Mouse (Mus musculus) heart, adult 18-20 months (tissue): ENCODE results near the gene Adck2. TPM values are rescaled to one million over a fixed set of nuclear protein-coding genes. Genes with fewer than 3 reads are reported as not detected.
A peak's percentile ranks its signal among the peaks of the same experiment; 100 is the strongest.

Experiments
- DNase-seq, 2 experiments: peaks; one replicate each; pipeline ENCODE4 v3.0.0; 2021 to 2022; ENCODE audit warnings: mixed read lengths in 1 of 2
- total RNA-seq, 2 experiments: library from RNA; stranded (reverse); gene quantifications; 2 replicates each; pipeline ENCODE4 v1.2.3; 2021

Gene Adck2
- total RNA-seq, 2 experiments from 2014 or later, result 13.1 to 13.6 TPM

- DNase-seq, result peak; percentile 82 to 83
Observed at GRCm38 (mm10) chr6:39557723-39558261, 15.9 kb upstream of the Adck2 start, which contains the start of gene Dennd2a. Gene Dennd2a, minus strand, starts transcription at chr6:39557867.

- DNase-seq, result no peak
Observed at GRCm38 (mm10) chr6:39559276-39559939, 14.3 kb upstream of the Adck2 start.

- DNase-seq, result peak; percentile 87 to 91
Observed at GRCm38 (mm10) chr6:39562166-39563015, 11.3 kb upstream of the Adck2 start.

- DNase-seq, result peak; percentile 29 to 62
Observed at GRCm38 (mm10) chr6:39567528-39567927, 6.1 kb upstream of the Adck2 start.

GRCm38 (mm10) chr6:39570426-39570825 lies 3.2 kb upstream of the Adck2 start:
- DNase-seq, result no peak

- DNase-seq, result peak; percentile 39 to 54
Observed at GRCm38 (mm10) chr6:39574555-39574869, 839 bp downstream of the Adck2 start.

- no peak for DNase-seq
Observed at GRCm38 (mm10) chr6:39574951-39575350, 1.3 kb downstream of the Adck2 start.

GRCm38 (mm10) chr6:39579552-39579951 lies 5.9 kb downstream of the Adck2 start:
- no peak for DNase-seq

- no peak for DNase-seq
Observed at GRCm38 (mm10) chr6:39580558-39580957, 6.9 kb downstream of the Adck2 start.

GRCm38 (mm10) chr6:39581087-39581784 lies 7.6 kb downstream of the Adck2 start:
- DNase-seq, result no peak

- DNase-seq, result no peak
Observed at GRCm38 (mm10) chr6:39585517-39585916, 11.8 kb downstream of the Adck2 start, which contains the start of gene Gm42420. Gene Gm42420, plus strand, starts transcription at chr6:39585753.

GRCm38 (mm10) chr6:39591481-39591880 lies 17.8 kb downstream of the Adck2 start:
- no peak for DNase-seq

GRCm38 (mm10) chr6:39592401-39593214 lies 18.9 kb downstream of the Adck2 start, which contains the start of gene Ndufb2:
Gene Ndufb2, plus strand, starts transcription at chr6:39592574.
- peak; percentile 96 to 97 for DNase-seq

- DNase-seq, result no peak
Observed at GRCm38 (mm10) chr6:39600851-39601250, 27.2 kb downstream of the Adck2 start.

- no peak for DNase-seq
Observed at GRCm38 (mm10) chr6:39601828-39602227, 28.2 kb downstream of the Adck2 start.

GRCm38 (mm10) chr6:39604565-39604964 lies 30.9 kb downstream of the Adck2 start:
- no peak for DNase-seq

GRCm38 (mm10) chr6:39606056-39606455 lies 32.4 kb downstream of the Adck2 start:
- DNase-seq, result no peak

GRCm38 (mm10) chr6:39606862-39607261 lies 33.2 kb downstream of the Adck2 start:
- DNase-seq, result no peak

GRCm38 (mm10) chr6:39607365-39607764 lies 33.7 kb downstream of the Adck2 start:
- no peak for DNase-seq

- no peak for DNase-seq
Observed at GRCm38 (mm10) chr6:39610207-39610606, 36.5 kb downstream of the Adck2 start.

- no peak for DNase-seq
Observed at GRCm38 (mm10) chr6:39611296-39611695, 37.6 kb downstream of the Adck2 start.
